In genomic region chr16:63958154-63958553, GRCm38 (mm10) we compare ENCODE assay signal across 8 mouse cellular contexts.
A peak's percentile ranks its signal among the peaks of the same experiment; 100 is the strongest.
DNase-seq lines count a peak whose midpoint lies in the region; ATAC-seq lines count a peak whose summit lies in the region.

No protein-coding gene starts in this region.

- WGBS in hindbrain, embryonic 12.5 days, result 16% methylated on average over 6 of the region's 6 CpGs
- 19% methylated on average over 6 of the region's 6 CpGs for WGBS in limb, embryonic 15.5 days
- whole genome bisulfite sequencing in kidney, embryonic 16.5 days, result 40% methylated on average over 6 of the region's 6 CpGs

- peak overlapping the region; percentile 33 for H3K4me2 ChIP-seq in hindbrain, embryonic 12.5 days (replicated peaks)
- H3K4me2 ChIP-seq in limb, embryonic 15.5 days, result peak overlapping the region; percentile 15; the same call in 1 of the 2 replicates
- H3K4me2 ChIP-seq in kidney, embryonic 16.5 days (replicated peaks; ENCODE audit: low read depth, low read length), result no peak overlapping the region

- DNase-seq in 3T3-L1 (ENCODE audit: low read depth, low spot score), result peak; percentile 63
- DNase-seq in embryo, embryonic 11.5 days (ENCODE audit: low read depth, low spot score), result peak; percentile 7
- no peak for DNase-seq in spleen, adult 12 weeks (ENCODE audit: low spot score)
- no peak for DNase-seq in gastrocnemius, postnatal 25 days
- no peak for DNase-seq in kidney, adult 11 months

- no peaks in the 10 kb centered on the region; the same call in 1 of the 2 replicates for H3K4me1 ChIP-seq in hindbrain, embryonic 12.5 days
- H3K4me1 ChIP-seq in limb, embryonic 15.5 days, result no peaks in the 10 kb centered on the region
- H3K4me1 ChIP-seq in kidney, embryonic 16.5 days (ENCODE audit: insufficient read depth, low read length), result no peaks in the 10 kb centered on the region

- H3K27ac ChIP-seq in hindbrain, embryonic 12.5 days, result no peak overlapping the region
- no peak overlapping the region for H3K27ac ChIP-seq in limb, embryonic 15.5 days
- no peak overlapping the region for H3K27ac ChIP-seq in kidney, embryonic 16.5 days (ENCODE audit: low read length)

- no peak for ATAC-seq in hindbrain, embryonic 12.5 days (ENCODE audit: low FRiP score)
- no peak for ATAC-seq in limb, embryonic 15.5 days (ENCODE audit: insufficient number of reproducible peaks, low FRiP score, low TSS enrichment, low read depth)
- no peak for ATAC-seq in kidney, embryonic 16.5 days (ENCODE audit: low FRiP score, low TSS enrichment)

- H3K4me3 ChIP-seq in hindbrain, embryonic 12.5 days, result no peak overlapping the region
- 0 out of 2 replicates have a peak overlapping the region, but pooled peaks have one; percentile 5 for H3K4me3 ChIP-seq in limb, embryonic 15.5 days
- H3K4me3 ChIP-seq in kidney, embryonic 16.5 days (ENCODE audit: low read length), result no peak overlapping the region

- no peak overlapping the region for H3K9ac ChIP-seq in hindbrain, embryonic 12.5 days
- no peak overlapping the region for H3K9ac ChIP-seq in limb, embryonic 15.5 days
- H3K9ac ChIP-seq in kidney, embryonic 16.5 days (replicated peaks; ENCODE audit: low read length), result no peak overlapping the region

- no peaks in the 10 kb centered on the region for H3K27me3 ChIP-seq in hindbrain, embryonic 12.5 days
- H3K27me3 ChIP-seq in limb, embryonic 15.5 days, result no peaks in the 10 kb centered on the region
- no peaks in the 10 kb centered on the region for H3K27me3 ChIP-seq in kidney, embryonic 16.5 days (ENCODE audit: insufficient read depth, low read length)

- no peaks in the 10 kb centered on the region for H3K9me3 ChIP-seq in hindbrain, embryonic 12.5 days (replicated peaks)
- H3K9me3 ChIP-seq in limb, embryonic 15.5 days, result no peaks in the 10 kb centered on the region
- H3K9me3 ChIP-seq in kidney, embryonic 16.5 days (ENCODE audit: low read length), result no peaks in the 10 kb centered on the region

- no peaks in the 10 kb centered on the region for H3K36me3 ChIP-seq in hindbrain, embryonic 12.5 days
- H3K36me3 ChIP-seq in limb, embryonic 15.5 days, result no peaks in the 10 kb centered on the region
- no peaks in the 10 kb centered on the region for H3K36me3 ChIP-seq in kidney, embryonic 16.5 days (ENCODE audit: insufficient read depth, low read length)

Comparison
In these comparisons a context has a peak if more than half of its experiments do, and no peak if none do; other contexts are left out.
1. DNase-seq: peak in 3T3-L1 (single experiment) and embryo, embryonic 11.5 days (single experiment); none in spleen, adult 12 weeks (single experiment), gastrocnemius, postnatal 25 days (single experiment) and kidney, adult 11 months (single experiment).